In the genomic region with DNA sequence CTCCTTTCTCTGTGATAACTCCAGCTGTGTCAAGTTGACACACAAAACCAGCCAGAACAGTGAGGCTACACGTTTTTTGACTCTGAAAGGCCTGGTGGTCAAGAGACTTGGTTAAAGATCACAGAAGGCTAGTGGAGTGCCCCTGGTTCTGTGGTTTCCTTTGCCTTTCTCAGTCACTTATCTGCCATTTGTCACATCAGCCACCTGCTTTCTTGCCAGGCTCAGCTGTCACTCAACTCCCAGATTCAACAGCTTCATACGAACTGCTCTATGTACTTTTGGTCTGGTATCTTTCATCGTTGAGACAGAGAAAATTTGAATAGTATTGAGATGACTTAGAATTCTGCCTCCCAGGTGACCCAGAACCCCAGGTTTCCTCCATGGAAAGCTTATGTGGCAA, we compare ENCODE assay signal across 8 mouse cellular contexts. TPM values are rescaled to one million over a fixed set of nuclear protein-coding genes. Genes with fewer than 3 reads are reported as not detected.
DNase-seq lines count a peak whose midpoint lies in the region; ATAC-seq and TF ChIP-seq lines count a peak whose summit lies in the region.

No protein-coding gene starts in this region.

- H3K9me3 ChIP-seq in kidney, embryonic 14.5 days (ENCODE audit: control insufficient read depth, low read length) = no peaks in the 10 kb centered on the region
- no peaks in the 10 kb centered on the region for H3K9me3 ChIP-seq in MEL (replicated peaks; ENCODE audit: insufficient read depth, low read length)
- no peaks in the 10 kb centered on the region for H3K9me3 ChIP-seq in forebrain, embryonic 16.5 days (ENCODE audit: control insufficient read depth, low read length)
- H3K9me3 ChIP-seq in midbrain, embryonic 14.5 days (ENCODE audit: control insufficient read depth, low read length) = no peaks in the 10 kb centered on the region

- no peak overlapping the region for H3K9ac ChIP-seq in kidney, embryonic 14.5 days (ENCODE audit: low read depth, low read length)
- H3K9ac ChIP-seq in MEL (ENCODE audit: control insufficient read depth, low read depth, low read length, poor library complexity, severe bottlenecking) = no peak overlapping the region
- H3K9ac ChIP-seq in forebrain, embryonic 16.5 days (replicated peaks; ENCODE audit: low read depth, low read length) = no peak overlapping the region
- H3K9ac ChIP-seq in midbrain, embryonic 14.5 days (replicated peaks; ENCODE audit: low read length) = no peak overlapping the region

- TF ChIP-seq CTCF in MEL (IDR thresholded peaks at IDR 0.05 in 2 of 3, conservative IDR thresholded peaks at IDR 0.05 in 1 of 3; ENCODE audit: control insufficient read depth in 1 of 3, insufficient read depth in 1 of 3, low read depth in 2 of 3, low read length in 3 of 3, poor library complexity in 1 of 3, severe bottlenecking in 1 of 3) = no peak

- TF ChIP-seq POLR2A in MEL (IDR thresholded peaks at IDR 0.05; ENCODE audit: control insufficient read depth in 1 of 2, insufficient read depth in 1 of 2, low read depth in 1 of 2, low read length in 2 of 2, poor library complexity in 1 of 2) = no peak

- H3K27ac ChIP-seq in kidney, embryonic 14.5 days (ENCODE audit: low read depth, low read length) = peak overlapping the region; percentile 52
- H3K27ac ChIP-seq in MEL (ENCODE audit: control insufficient read depth, low read depth, low read length) = no peak overlapping the region
- peak overlapping the region; percentile 26 for H3K27ac ChIP-seq in forebrain, embryonic 16.5 days (ENCODE audit: low read length)
- H3K27ac ChIP-seq in midbrain, embryonic 14.5 days (replicated peaks; ENCODE audit: low read depth, low read length) = peak overlapping the region; percentile 91

- WGBS in kidney, embryonic 14.5 days = 48% methylated on average over 3 of the region's 3 CpGs
- WGBS in forebrain, embryonic 16.5 days = 62% methylated on average over 3 of the region's 3 CpGs
- WGBS in midbrain, embryonic 14.5 days = 49% methylated on average over 3 of the region's 3 CpGs

- TF ChIP-seq EP300 in MEL (IDR thresholded peaks at IDR 0.05; ENCODE audit: low read depth in 1 of 2, low read length in 2 of 2) = no peak

- no peak for ATAC-seq in kidney, embryonic 14.5 days (ENCODE audit: low FRiP score, low TSS enrichment)
- ATAC-seq in forebrain, embryonic 16.5 days = no peak
- no peak for ATAC-seq in midbrain, embryonic 14.5 days (ENCODE audit: low FRiP score, low TSS enrichment)

- H3K4me3 ChIP-seq in kidney, embryonic 14.5 days (ENCODE audit: low read length) = no peak overlapping the region
- no peak overlapping the region for H3K4me3 ChIP-seq in MEL (ENCODE audit: control insufficient read depth in 1 of 2, insufficient read depth in 1 of 2, low read depth in 2 of 2, low read length in 2 of 2)
- H3K4me3 ChIP-seq in forebrain, embryonic 16.5 days (replicated peaks; ENCODE audit: low read length) = no peak overlapping the region
- no peak overlapping the region for H3K4me3 ChIP-seq in midbrain, embryonic 14.5 days (replicated peaks; ENCODE audit: low read depth, low read length)

- TF ChIP-seq RAD21 in MEL (IDR thresholded peaks at IDR 0.05; ENCODE audit: low read depth, low read length) = no peak

- no peak for DNase-seq in kidney, adult 9 months
- peak; percentile 20 for DNase-seq in MEL (ENCODE audit: low read depth, low spot score)
- peak; percentile 6 for DNase-seq in midbrain, embryonic 14.5 days
- no peak for DNase-seq in adrenal gland, postnatal 25 days
- no peak for DNase-seq in embryo, embryonic 11 days
- DNase-seq in cerebellum, adult 9-11 months = no peak

- H3K4me1 ChIP-seq in kidney, embryonic 14.5 days (ENCODE audit: control insufficient read depth, insufficient read depth, low read length) = peaks cover 23% of the 10 kb centered on the region
- peaks cover 0 to 7% of the 10 kb centered on the region in 2 experiments; a peak in 2 of 4 replicates for H3K4me1 ChIP-seq in MEL (ENCODE audit: control insufficient read depth in 1 of 2, insufficient read depth in 2 of 2, low read length in 2 of 2)
- H3K4me1 ChIP-seq in forebrain, embryonic 16.5 days (replicated peaks; ENCODE audit: control insufficient read depth, insufficient read depth, low read length) = peaks cover 13% of the 10 kb centered on the region
- peaks cover 21% of the 10 kb centered on the region for H3K4me1 ChIP-seq in midbrain, embryonic 14.5 days (ENCODE audit: control insufficient read depth, insufficient read depth, low read length)

- H3K79me2 ChIP-seq in MEL (ENCODE audit: control insufficient read depth, insufficient read depth, low read length, poor library complexity) = no peaks in the 10 kb centered on the region

- no peak overlapping the region for H3K4me2 ChIP-seq in kidney, embryonic 14.5 days (replicated peaks; ENCODE audit: low read depth, low read length)
- no peak overlapping the region for H3K4me2 ChIP-seq in forebrain, embryonic 16.5 days (ENCODE audit: low read length)
- H3K4me2 ChIP-seq in midbrain, embryonic 14.5 days (ENCODE audit: low read length) = no peak overlapping the region

- no peaks in the 10 kb centered on the region for H3K27me3 ChIP-seq in kidney, embryonic 14.5 days (ENCODE audit: control insufficient read depth, insufficient read depth, low read length)
- H3K27me3 ChIP-seq in MEL (ENCODE audit: control insufficient read depth in 1 of 2, insufficient read depth in 2 of 2, low read length in 2 of 2) = no peaks in the 10 kb centered on the region
- H3K27me3 ChIP-seq in forebrain, embryonic 16.5 days (replicated peaks; ENCODE audit: control insufficient read depth, insufficient read depth, low read length) = no peaks in the 10 kb centered on the region
- no peaks in the 10 kb centered on the region for H3K27me3 ChIP-seq in midbrain, embryonic 14.5 days (ENCODE audit: control insufficient read depth, insufficient read depth, low read length)

- H3K36me3 ChIP-seq in kidney, embryonic 14.5 days (ENCODE audit: control insufficient read depth, insufficient read depth, low read length) = no peaks in the 10 kb centered on the region
- no peaks in the 10 kb centered on the region for H3K36me3 ChIP-seq in MEL (ENCODE audit: control insufficient read depth in 1 of 2, insufficient read depth in 2 of 2, low read length in 2 of 2)
- H3K36me3 ChIP-seq in forebrain, embryonic 16.5 days (ENCODE audit: control insufficient read depth, insufficient read depth) = no peaks in the 10 kb centered on the region
- H3K36me3 ChIP-seq in midbrain, embryonic 14.5 days (ENCODE audit: control insufficient read depth, insufficient read depth, low read length) = no peaks in the 10 kb centered on the region

TF ChIP-seq in MEL, 35 proteins besides CTCF, POLR2A, EP300 and RAD21:
- TF ChIP-seq TAL1 (IDR thresholded peaks at IDR 0.05; ENCODE audit: low read length) (peak; percentile 7; the same call in 1 of the 2 replicates), ETS1 (IDR thresholded peaks at IDR 0.05; ENCODE audit: low read depth, low read length) (no peak), NRF1 (IDR thresholded peaks at IDR 0.05; ENCODE audit: insufficient read depth, low read depth, low read length, poor library complexity, severe bottlenecking) (no peak)

RNA-seq across cellular contexts. Expression of gene Myo5c, which starts 21.9 kb away (rescaled TPM):
- 3.9 and 4.4 TPM in 2 replicates for polyA plus RNA-seq in kidney, embryonic 14.5 days (2014; fragmentation: Nextera tagmentation; extraction: Ambion mirVana)
- total RNA-seq in MEL (2012; rRNA removed) = 0.03 TPM in 1 of 2 replicates, not detected in the other
- polyA plus RNA-seq in MEL (2012; ENCODE audit: insufficient read depth in 1 of 2, insufficient read length in 2 of 2, low read depth in 1 of 2, low replicate concordance in 2 of 2, missing spikeins in 1 of 2) = under 1 TPM in 1 of 2 experiments, not detected in 1; 0.13 TPM
- 0.31 and 0.47 TPM in 2 replicates for polyA plus RNA-seq in forebrain, embryonic 16.5 days (2015; fragmentation: Nextera tagmentation; extraction: Ambion mirVana)
- 0.64 and 0.72 TPM in 2 replicates for polyA plus RNA-seq in midbrain, embryonic 14.5 days (2014; fragmentation: Nextera tagmentation; extraction: Ambion mirVana)
- total RNA-seq in adrenal gland, postnatal 25 days (2021) = 3.8 and 4.8 TPM in 2 replicates

RNA-seq across cellular contexts. Expression of gene Gnb5, which starts 52.3 kb away (rescaled TPM):
- 22.1 and 27.9 TPM in 2 replicates for polyA plus RNA-seq in kidney, embryonic 14.5 days (2014; fragmentation: Nextera tagmentation; extraction: Ambion mirVana)
- total RNA-seq in MEL (2012; rRNA removed) = 4.0 and 4.2 TPM in 2 replicates
- 1 to 10 TPM in 1 of 2 experiments, not detected in 1; 6.5 TPM for polyA plus RNA-seq in MEL (2012; ENCODE audit: insufficient read depth in 1 of 2, insufficient read length in 2 of 2, low read depth in 1 of 2, low replicate concordance in 2 of 2, missing spikeins in 1 of 2)
- polyA plus RNA-seq in forebrain, embryonic 16.5 days (2015; fragmentation: Nextera tagmentation; extraction: Ambion mirVana) = 50.8 and 60.2 TPM in 2 replicates
- polyA plus RNA-seq in midbrain, embryonic 14.5 days (2014; fragmentation: Nextera tagmentation; extraction: Ambion mirVana) = 69.6 and 70.1 TPM in 2 replicates
- total RNA-seq in adrenal gland, postnatal 25 days (2021) = 36.7 and 37.3 TPM in 2 replicates

Comparison
In these comparisons a context has a peak if more than half of its experiments do, and no peak if none do; other contexts are left out.
1. DNase-seq: peak in MEL (single experiment) and midbrain, embryonic 14.5 days (single experiment); none in kidney, adult 9 months (single experiment), adrenal gland, postnatal 25 days (single experiment), embryo, embryonic 11 days (single experiment) and cerebellum, adult 9-11 months (single experiment).